Mouse (Mus musculus) fat pad, adult 2 months (tissue): ENCODE data around the gene Sik1.

Experiments used
- DNase-seq: peaks from one replicate; pipeline ENCODE4 v3.0.0-alpha.2; 2011; ENCODE audit warnings: low read depth, low spot score; ENCODE audit errors: extremely low read depth

Gene Sik1

DNA sequence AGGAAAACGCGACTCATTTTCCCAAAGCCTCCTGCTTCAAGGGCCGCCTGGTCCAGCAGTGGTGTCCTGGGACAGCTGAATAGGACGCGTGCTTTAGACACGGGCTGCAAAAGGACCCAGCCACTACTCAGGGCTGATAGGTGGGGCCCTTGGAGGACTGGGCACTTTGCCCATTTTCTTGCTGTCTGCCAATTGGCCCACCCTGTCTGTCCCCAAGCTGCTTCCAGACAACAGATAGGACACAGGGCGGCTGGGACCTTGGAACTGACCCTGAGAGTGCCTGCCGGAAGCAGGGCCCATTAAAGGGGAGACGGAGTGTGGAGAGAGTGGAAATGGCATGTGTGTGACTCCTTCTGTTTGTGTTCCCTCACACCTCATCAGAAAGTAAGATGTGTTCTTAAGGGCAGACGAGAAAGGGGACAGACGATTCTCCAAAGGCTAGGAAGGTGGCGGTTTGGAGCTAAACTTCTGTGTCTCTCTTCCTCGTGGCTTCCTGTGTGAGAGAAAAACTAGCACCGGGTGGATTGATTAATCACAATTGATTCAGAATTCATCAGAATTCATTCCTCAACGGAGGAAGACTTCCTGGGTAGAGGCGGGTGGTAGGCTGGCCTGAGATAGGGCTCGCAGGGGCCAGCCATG lies 1.0 kb upstream of the Sik1 start:
- DNase-seq, result no peak

DNA sequence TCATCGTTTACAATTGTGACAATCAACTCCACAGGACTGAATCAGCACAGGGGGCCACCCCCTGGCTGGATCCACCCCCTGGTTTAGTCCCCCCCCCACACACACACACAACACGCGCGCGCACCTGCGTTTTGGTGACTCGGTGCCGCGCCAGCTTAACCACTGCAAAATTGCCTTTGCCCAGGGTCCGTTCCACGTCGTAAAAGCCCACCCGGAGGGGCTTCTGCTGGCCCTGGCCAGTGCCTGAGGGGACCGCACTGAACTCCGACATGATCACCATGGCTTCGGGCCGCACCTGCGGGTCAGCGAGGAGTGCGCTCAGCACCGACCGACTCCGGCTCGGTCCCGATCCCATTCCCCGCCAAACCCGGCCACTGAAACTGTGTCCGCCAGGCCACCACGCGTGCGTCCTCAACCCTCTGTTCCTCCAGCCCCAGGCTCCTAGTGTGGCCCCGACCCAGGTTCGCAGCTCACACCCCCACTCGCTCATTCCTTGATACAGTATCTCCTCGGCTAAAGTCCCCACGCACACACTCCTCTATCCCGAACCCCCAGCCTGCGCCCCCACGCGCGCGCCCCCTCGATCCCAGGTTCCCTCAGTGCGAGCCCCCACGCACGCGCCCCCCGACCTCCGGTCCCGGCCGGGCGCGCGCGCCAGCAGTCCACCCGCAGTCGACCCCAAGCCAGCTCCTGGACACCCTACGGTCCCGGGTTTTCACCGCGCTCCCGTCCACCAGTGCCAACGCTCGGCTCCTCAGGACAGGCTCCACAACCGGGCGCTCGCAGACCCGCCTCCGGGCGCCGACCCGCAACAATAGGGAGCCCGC lies 621 bp downstream of the Sik1 start:
- no peak for DNase-seq

GRCm38 (mm10) chr17:31853448-31854188 lies 2.0 kb downstream of the Sik1 start:
- no peak for DNase-seq

DNA sequence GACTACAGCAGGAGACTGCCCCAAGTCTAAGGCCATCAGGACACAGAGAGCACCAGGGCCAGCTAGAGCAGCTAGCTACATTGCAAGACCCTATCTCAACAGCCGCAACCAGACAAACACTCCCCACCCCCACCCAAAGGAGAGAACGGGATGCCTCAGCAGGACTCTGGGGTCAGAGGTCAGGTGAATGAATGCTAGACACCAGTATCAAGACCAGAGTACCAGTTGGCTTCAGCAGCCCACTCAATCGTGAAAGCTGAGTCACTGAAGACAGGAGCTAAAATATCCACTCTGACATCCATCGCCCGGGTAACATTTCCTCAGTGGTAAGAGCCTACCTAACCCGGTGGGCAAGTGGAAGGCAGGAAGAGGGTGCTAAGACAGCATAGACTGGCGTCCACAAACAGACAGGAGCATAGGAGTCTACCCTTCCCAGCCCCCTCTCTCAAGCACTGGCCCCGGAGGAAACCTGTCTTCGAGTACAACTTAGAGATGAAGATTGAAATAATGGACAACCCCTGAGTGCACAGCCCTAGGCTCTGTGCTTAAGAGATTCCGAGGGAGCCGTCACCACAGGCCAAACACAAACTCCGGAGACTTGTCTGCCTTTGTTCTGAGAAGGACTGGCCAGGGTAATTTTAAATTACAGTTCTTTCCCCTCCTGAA lies 2.7 kb downstream of the Sik1 start:
- DNase-seq, result no peak

- no peak for DNase-seq
Measured at GRCm38 (mm10) chr17:31851816-31852476, 3.7 kb downstream of the Sik1 start.

GRCm38 (mm10) chr17:31850457-31850980 lies 5.1 kb downstream of the Sik1 start:
- no peak for DNase-seq

- no peak for DNase-seq
Measured at GRCm38 (mm10) chr17:31846970-31847369, 8.6 kb downstream of the Sik1 start.

- DNase-seq, result no peak
Measured at GRCm38 (mm10) chr17:31846352-31846751, 9.3 kb downstream of the Sik1 start.

- no peak for DNase-seq
Measured at GRCm38 (mm10) chr17:31843891-31844290, 11.7 kb downstream of the Sik1 start.

DNA sequence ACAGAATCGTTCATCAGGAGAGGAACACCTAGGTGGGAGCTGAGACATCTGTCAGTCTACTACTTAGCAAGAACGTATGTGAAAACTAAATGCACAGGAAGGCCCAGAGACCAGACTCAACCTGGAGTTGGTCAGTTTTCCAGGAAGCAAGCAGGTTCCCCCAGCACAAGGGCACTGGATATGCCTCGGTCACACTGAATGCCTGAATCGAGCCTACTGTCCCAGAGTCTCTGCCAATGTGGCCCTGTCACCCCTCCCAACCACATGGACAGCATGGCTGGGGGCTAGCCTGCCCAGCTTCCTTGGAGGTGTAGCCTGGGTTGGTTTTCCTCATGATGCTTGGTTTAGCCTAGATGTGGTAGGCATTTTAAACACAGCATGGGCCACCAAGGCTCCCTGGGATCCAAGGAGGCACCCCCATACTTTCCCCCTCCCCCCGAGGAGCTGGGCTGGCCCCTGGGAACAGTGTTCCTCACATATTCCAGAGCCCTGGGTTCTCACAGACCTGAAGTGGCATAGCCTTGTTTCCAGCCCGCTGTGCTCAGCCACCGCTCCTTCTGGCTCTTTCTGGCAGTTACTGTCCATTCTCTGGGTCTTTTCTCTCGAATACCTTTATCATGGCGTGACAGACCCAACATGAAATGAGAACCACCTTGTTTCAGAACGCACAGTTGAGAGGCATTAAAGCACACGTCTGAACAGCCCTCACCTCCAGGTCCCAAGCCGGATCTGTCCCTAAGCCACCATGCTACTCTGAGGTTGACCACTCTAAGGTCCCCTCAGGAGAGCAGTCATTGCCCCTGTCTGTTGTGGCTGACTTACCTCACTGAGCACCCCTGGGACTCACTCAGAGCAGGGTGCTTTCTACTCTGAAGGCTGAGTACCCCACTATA lies 12.4 kb downstream of the Sik1 start:
- DNase-seq, result no peak

DNA sequence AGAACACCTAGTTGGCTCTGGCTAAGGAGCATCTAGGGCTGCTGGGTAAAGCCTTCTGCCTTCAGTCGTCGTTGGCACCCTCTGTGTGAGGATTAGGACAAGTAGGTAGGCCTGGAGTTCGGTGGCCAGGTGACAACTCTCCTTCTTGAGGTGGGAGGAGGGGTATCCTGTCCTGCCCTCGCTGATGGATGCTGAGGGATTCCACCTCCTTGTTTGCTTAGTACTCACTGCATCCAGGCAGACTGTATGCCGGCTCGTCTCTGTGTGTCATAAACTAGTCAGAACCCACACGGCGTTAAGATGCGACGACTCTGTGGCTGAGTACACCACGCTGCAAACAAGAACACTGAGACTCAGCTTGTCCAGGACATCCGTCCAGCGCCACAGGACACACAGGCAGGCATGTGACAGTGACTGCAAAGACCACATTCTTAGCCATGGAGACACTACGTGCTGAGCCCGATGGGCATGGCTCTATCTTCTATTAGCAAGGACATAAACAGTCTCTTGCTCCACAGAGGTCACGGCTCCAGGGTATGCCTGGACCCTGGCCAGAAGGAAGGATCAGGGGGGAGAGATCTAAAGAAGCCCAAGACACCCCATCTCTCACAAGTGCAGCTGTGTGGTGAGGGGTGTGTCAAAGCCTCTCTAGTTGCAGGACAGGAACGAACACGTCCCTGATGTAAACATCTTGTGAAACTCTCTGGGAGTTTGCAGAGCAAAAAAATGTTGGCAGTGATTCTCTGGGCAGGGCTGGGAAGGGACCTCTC lies 13.6 kb downstream of the Sik1 start:
- DNase-seq, result peak; percentile 89

- no peak for DNase-seq
Measured at GRCm38 (mm10) chr17:31841453-31841841, 14.2 kb downstream of the Sik1 start.

DNA sequence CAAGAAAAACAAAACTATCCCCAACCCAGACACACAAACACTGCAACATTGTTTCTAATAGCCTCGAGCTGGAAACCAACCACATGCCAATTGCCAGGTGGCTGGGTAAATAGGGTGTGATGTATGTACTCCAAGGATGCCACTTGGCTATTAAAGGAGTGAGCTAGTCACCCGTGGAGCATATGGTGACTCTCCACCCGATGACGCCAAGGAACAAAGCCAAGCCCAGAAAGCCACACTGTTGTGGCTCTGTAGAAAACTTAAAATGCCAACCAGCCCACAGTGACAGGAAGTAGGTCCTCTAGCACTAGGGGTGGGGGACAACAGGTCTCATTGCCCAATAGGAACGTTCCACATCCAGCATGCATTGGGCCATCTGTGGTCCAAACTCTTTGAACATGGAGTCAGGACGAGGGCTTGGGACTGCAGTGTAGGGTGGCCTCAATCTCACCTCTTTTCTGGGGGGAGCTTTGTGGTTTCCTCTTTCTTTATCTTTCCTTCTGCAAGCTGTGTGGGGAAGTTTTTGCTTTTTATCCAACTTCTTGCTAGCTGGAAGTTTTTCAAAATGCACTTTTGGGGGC lies 15.1 kb downstream of the Sik1 start:
- no peak for DNase-seq

DNA sequence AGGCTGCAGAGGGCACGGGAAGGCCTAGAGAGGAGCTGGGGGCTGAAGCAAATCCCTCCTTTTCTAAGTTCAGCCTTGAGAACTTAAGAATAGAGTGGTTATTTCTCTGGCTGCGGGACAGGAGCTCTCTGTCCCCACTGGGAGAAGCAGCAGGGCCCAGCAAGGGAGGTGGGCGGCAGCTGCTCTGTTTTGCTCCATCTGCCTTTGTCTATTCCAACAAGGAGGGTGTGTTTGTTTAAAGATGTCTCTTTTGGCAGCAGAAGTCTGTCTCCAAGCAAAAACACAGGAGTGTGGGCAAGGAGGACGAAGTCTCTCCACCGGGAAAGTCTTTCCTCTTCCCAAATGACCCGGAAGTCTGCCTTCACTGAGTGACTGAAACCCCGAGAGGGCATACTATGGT lies 18.8 kb downstream of the Sik1 start:
- DNase-seq, result no peak

DNA sequence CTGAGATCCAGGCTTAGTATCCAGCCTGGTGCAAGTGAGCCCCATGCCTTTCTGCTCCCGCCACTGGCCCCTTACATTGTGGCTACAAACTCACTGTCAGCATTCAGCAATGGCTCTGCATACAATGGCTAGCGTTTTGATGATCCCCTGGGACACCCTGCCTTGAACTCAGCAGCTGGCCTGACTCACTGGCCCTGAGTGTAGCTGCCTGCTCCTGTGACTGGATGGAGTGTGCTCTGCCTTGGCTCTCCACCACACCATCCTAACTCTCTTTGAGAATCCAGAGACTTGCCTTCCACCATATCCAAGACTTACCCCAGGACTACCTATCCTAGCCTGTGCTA lies 19.4 kb downstream of the Sik1 start:
- no peak for DNase-seq

GRCm38 (mm10) chr17:31835528-31836263 lies 19.9 kb downstream of the Sik1 start:
- DNase-seq, result no peak

GRCm38 (mm10) chr17:31834320-31835065 lies 21.1 kb downstream of the Sik1 start:
- DNase-seq, result no peak
